Mouse (Mus musculus) lung, adult 2 months (tissue): ENCODE measurements around the gene AC134908.4. TPM values are rescaled to one million over a fixed set of nuclear protein-coding genes. Genes with fewer than 3 reads are reported as not detected.

ENCODE experiments used
- DNase-seq: peaks from one replicate; pipeline ENCODE4 v3.0.0; 2022
- H3K4me1 ChIP-seq: fragments of 200-500 bp; 2 replicates; pipeline ENCODE4 v1.6.1; 2011; ENCODE audit warnings: low read length; ENCODE audit not compliant: control insufficient read depth, insufficient read depth
- H3K4me3 ChIP-seq: fragments of 200-500 bp; replicated peaks from 2 replicates; pipeline ENCODE3; 2011; ENCODE audit warnings: low read depth, mild to moderate bottlenecking, control low read depth, low read length; ENCODE audit errors: extremely low read depth
- CTCF ChIP-seq: fragments of 200-500 bp; IDR thresholded peaks from 2 replicates; pipeline ENCODE4 v1.5.1; 2011; ENCODE audit warnings: mild to moderate bottlenecking, low read length, control low read depth; ENCODE audit not compliant: insufficient read depth
- POLR2A ChIP-seq: fragments of 200-500 bp; IDR thresholded peaks from 2 replicates; pipeline ENCODE4 v1.6.1; 2011; ENCODE audit warnings: low read depth, mild to moderate bottlenecking, control low read depth, low read length, borderline replicate concordance; ENCODE audit errors: extremely low read depth
- WGBS: fragments of 180-500 bp; shearing (Covaris S2); methylation state at CpG from one replicate; pipeline ENCODE4 v1.1.7; 2018; 5-methylcytosine and 5-hydroxymethylcytosine counted together
- polyA plus RNA-seq: library from polyadenylated mRNA; depleted of rRNA; stranded (reverse); fragments of >200 nt; gene quantifications from 2 replicates; pipeline ENCODE4 v1.2.3, GENCODE M21; 2012

AC134908.4 gene
- polyA plus RNA-seq, 1 experiment: 0.41 TPM

DNA sequence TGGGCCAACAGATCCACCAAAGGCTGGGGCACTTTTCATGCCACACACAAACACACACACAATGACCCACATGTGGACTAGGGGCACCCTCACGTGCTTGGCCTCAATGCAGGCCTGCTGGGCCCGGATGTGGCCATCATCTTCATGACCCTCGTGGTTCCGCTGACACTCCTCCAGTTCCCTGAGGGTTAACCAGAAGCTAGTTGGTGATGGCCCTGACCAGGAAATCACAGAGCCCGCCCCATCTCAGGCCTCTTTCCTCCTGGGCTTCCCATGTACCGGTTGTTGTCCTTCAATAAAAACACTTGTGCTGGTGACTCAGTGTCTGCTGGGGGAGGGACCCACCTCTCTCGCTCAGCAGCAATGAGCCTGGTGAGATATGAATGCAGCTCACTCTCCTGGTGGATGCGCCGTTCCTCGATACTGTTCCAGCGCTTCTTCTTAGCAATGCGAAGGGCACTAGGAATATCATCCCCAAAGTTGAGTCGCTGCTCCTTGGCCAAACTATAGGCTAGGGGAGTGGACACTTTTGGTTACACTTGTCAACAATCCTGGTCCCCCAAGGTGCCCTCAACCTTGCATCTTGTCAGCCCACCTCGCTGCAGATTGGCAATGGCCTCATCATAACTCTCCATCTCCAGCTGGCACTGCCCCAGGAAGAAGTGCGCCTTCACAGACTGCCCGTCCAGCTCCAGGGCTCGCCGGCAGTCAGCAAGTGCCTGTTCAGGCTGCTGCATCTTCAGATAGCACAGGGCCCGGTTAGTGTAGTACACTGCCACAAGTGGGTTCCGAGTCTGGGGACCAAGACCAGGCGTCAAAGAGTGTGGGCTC is 36.2 kb upstream of the AC134908.4 start:
- WGBS: 40% methylated on average over 21 of the region's 21 CpGs
- Histone ChIP-seq H3K4me3 (peak overlapping the region; percentile 77), H3K4me1 (peaks cover 28% of the 10 kb centered on the region)
- TF ChIP-seq CTCF: no peak
- TF ChIP-seq POLR2A: no peak
- no peak for DNase-seq

DNA sequence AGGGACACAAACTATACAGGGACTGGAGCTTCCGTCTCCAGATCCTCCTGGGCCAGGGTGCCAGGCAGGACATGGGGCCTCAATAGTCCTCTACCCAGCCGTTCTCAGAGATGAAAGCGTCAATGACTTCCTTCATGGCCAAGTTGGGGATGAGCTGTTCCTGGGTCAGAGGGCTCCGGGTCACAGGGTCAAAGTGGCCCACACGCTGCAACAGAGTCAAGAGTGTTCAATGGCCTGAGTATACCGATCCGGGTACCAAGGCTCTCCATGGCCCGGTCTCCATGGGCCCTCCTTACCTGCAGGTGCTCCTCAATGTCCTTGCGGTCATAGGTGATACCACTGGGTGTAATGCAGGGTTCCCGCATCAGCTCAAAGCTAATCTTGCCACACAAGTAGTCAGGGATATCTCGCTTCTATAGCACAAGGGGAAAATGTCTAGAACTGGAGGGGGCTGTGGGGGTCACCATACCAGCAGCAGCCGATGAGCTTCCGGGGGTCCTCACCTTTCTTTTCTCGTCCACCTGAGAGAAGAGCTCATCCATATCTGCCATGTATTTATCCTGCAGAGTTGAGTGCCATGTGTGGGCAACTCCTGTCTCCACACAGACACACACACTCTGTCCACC is 35.5 kb upstream of the AC134908.4 start:
- TF ChIP-seq CTCF (no peak), POLR2A (no peak)
- DNase-seq: no peak
- 80% methylated on average over 14 of the region's 14 CpGs for WGBS
- Histone ChIP-seq H3K4me3 (no peak overlapping the region), H3K4me1 (peaks cover 24% of the 10 kb centered on the region)

DNA sequence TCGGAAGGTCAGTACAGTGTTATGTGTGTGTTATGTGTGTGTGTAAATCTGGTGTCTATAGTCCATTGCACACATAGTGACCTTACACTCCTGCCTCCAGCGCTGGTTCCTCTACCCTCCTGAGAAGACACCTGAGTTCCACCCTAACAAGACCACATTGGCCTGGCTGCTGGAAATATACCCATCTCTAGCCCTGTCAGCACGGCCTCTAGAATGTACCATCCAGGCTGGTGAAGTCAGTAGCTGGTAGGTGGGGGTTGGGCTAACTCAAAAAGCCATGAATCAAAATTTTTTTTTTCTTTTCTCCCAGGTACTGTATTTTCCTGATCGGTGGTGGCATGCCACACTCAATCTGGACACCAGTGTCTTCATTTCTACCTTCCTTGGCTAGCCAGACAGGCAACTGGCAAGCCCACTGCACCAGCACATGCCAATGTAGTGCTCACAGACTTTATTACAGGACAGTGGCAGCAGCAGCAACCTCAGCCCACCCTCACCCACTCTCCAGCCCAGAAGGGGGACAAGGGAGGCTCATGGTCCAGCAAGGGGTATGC is 34.8 kb upstream of the AC134908.4 start:
- no peak for DNase-seq
- H3K4me1 ChIP-seq: peaks cover 24% of the 10 kb centered on the region
- TF ChIP-seq CTCF (no peak), POLR2A (0 out of 2 replicates have a peak, but pooled peaks have one; percentile 4)
- H3K4me3 ChIP-seq: no peak overlapping the region
- WGBS: 70% methylated on average over 4 of the region's 4 CpGs

DNA sequence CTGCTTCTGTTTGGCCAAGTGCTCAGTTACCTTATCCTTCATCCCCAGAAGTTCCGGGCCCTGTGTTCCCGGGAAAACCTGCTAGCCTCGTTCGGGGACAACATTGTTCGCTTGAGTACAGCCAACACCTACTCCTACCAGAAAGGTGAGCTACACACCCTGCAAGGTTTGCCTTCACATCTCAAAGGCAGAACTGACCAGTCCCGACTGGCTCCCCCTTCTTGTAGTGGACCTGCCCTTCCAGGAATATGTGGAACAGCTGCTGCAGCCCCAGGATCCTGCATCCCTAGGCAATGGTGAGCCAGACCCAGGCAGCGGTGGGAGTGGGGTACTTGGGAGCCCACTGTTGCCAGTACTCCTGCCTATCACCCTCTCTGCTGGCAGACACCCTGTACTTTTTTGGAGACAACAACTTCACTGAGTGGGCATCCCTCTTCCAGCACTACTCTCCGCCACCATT is 34.1 kb upstream of the AC134908.4 start:
- Histone ChIP-seq H3K4me3 (peak overlapping the region; percentile 95), H3K4me1 (peaks cover 22% of the 10 kb centered on the region)
- WGBS: 33% methylated on average over 8 of the region's 8 CpGs
- TF ChIP-seq POLR2A: no peak
- TF ChIP-seq CTCF: no peak
- DNase-seq: no peak

DNA sequence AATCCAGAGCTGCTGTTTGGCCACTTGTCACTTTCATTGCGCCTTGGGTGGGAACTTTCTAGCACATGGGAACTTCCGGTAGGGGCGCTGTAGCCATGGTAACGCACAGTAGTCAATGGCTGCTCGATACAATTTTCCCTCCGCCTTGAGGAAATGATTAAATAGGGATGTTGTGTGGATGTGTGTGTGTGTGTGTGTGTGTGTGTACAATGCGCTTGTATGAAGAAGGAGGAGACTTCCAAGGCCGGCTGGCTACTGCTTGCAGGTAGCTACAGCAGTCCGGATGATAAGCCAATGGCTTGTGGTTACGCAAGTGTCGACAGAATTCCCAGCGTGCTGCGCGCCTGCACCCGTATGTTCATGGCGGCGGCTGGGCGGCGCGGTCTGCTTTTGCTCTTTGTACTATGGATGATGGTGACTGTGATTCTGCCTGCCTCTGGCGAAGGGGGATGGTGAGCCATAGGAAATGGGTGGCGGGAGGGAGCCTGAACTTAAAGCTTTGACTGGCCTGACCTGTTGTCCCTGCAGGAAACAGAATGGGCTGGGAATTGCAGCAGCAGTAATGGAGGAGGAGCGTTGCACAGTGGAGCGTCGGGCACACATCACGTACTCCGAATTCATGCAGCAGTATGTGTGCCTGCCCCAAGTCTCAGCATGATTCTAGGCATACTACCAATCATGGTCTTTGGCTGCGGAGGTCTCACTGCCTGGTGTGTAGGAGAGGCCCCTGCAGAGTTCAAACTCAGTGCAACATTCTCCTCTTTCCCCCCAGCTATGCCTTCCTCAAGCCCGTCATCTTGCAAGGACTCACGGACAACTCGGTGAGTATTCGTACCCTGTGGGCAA is 33.5 kb upstream of the AC134908.4 start, which contains the start of gene Jmjd8:
Gene Jmjd8, plus strand, starts transcription at position 156 of the 846 bp plus-strand sequence.
- TF ChIP-seq CTCF (0 out of 2 replicates have a peak, but pooled peaks have one; percentile 14), POLR2A (peak; percentile 56; the same call in 1 of the 2 replicates)
- H3K4me1 ChIP-seq: peaks cover 23% of the 10 kb centered on the region
- peak; percentile 73 for DNase-seq
- peak within 1 kb of the TSS; percentile 95 for H3K4me3 ChIP-seq
- 2% methylated on average over 32 of the region's 32 CpGs for WGBS

DNA sequence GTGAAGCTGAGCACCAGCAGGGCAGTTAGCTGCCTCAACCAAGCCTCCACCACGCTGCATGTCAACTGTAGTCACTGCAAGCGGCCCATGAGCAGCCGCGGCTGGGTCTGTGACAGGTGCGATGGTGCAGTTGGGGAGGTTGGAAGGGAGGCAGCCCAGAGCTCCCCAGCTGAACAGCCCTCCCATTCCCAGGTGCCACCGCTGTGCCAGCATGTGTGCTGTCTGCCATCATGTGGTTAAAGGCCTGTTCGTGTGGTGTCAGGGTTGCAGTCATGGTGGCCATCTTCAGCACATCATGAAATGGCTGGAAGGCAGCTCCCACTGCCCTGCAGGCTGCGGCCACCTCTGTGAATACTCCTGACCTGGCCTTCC is 32.8 kb upstream of the AC134908.4 start:
- WGBS: 76% methylated on average over 8 of the region's 8 CpGs
- no peak for DNase-seq
- no peak for TF ChIP-seq CTCF
- no peak for TF ChIP-seq POLR2A
- Histone ChIP-seq H3K4me3 (peak overlapping the region; percentile 95), H3K4me1 (peaks cover 23% of the 10 kb centered on the region)

DNA sequence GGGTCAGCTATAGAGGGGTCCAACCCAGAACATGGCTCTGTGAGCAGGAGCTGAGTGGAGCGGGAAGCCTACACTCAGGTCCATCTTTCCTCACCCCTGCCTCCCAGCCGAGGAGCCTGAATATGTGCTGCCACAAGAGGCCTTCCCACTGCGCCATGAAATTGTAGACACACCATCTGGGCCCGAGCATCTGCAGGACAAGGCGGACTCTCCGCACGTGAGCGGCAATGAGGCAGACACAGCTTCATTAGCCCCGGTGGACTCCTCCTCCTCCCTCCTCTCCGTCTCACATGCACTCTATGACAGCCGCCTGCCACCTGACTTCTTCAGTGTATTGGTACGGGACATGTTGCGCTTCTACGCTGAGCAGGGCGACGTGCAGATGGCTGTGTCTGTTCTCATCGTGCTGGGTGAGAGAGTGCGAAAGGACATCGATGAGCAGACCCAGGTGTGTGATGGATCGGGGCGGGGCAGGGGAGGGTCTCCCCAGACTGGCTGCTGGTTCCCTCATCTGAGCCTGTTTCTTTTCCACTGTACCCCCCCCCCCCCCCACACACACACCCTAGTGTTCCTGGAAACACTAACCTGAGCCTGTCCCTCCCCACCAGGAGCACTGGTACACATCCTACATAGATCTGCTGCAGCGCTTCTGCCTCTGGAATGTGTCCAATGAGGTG is 32.2 kb upstream of the AC134908.4 start:
- H3K4me3 ChIP-seq: no peak overlapping the region
- TF ChIP-seq POLR2A (no peak), CTCF (no peak)
- DNase-seq: no peak
- 94% methylated on average over 22 of the region's 22 CpGs for WGBS
- peaks cover 23% of the 10 kb centered on the region for H3K4me1 ChIP-seq

DNA sequence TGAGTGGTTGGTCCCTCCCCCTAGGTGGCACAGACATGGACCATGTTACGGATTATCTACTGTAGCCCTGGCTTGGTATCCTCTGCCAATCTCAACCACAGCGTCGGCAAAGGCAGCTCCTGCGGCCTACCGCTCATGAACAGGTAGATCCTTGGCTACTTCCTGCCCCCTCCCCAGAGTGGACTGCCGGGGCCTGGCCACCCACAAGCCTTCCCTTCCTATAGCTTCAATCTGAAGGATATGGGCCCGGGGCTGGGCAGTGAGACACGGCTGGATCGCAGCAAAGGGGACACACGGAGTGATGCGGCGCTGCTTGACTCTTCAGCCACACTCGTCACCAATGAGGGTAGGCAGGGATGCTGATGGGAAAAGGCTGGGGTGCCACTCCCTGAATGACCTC is 31.6 kb upstream of the AC134908.4 start:
- 95% methylated on average over 13 of the region's 13 CpGs for WGBS
- no peak for DNase-seq
- peaks cover 22% of the 10 kb centered on the region for H3K4me1 ChIP-seq
- H3K4me3 ChIP-seq: no peak overlapping the region
- no peak for TF ChIP-seq CTCF
- no peak for TF ChIP-seq POLR2A

DNA sequence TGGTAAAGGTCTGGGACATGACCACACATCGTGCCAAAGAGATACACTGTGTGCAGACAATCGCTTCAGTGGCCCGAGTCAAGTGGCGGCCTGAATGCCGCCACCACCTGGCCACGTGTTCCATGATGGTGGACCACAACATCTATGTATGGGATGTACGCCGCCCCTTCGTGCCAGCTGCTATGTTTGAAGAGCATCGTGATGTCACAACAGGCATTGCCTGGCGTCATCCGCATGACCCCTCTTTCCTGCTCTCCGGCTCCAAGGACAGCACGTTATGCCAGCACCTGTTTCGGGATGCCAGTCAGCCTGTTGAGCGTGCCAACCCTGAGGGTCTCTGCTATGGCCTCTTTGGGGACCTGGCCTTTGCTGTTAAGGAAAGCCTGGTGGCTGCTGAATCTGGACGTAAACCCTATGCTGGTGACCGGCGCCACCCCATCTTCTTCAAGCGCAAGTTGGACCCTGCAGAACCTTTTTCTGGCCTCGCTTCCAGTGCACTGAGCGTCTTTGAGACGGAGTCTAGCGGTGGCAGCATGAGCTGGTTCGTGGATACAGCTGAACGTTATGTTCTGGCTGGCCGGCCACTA is 30.6 kb upstream of the AC134908.4 start:
- TF ChIP-seq CTCF (no peak), POLR2A (no peak)

More for the DNA sequence above, 30.6 kb upstream of the AC134908.4 start:
- Histone ChIP-seq H3K4me1 (peaks cover 13% of the 10 kb centered on the region), H3K4me3 (no peak overlapping the region)
- WGBS: 93% methylated on average over 27 of the region's 27 CpGs
- DNase-seq: no peak
